Mouse (Mus musculus) layer of hippocampus, postnatal 25 days (tissue): ENCODE measurements around the gene Mettl21e. TPM values are rescaled to one million over a fixed set of nuclear protein-coding genes. Genes with fewer than 3 reads are reported as not detected.

ENCODE experiments used
- total RNA-seq, 2 experiments: library from RNA; stranded (reverse); gene quantifications; 2 replicates each; pipeline ENCODE4 v1.2.3; 2021

Gene Mettl21e
- total RNA-seq, 2 experiments from 2014 or later = not detected

Other genes with a start within 250 kb of the Mettl21e start
- gene Mettl21c, start 198.9 kb downstream of the Mettl21e start, total RNA-seq = under 1 TPM in 1 of 2 experiments, not detected in 1; 0.22 TPM
- gene Gm8251, start 157.0 kb downstream of the Mettl21e start, total RNA-seq = not detected
- 1 to 10 TPM; 7.3 to 9.9 TPM for gene Tex30, start 116.5 kb downstream of the Mettl21e start, total RNA-seq
- gene Kdelc1, start 100.2 kb downstream of the Mettl21e start, total RNA-seq = 1 to 10 TPM; 9.9 to 10.0 TPM
- gene Bivm, start 100.0 kb downstream of the Mettl21e start, total RNA-seq = 10 to 100 TPM; 34.1 to 40.1 TPM
- gene Ercc5, start 71.2 kb downstream of the Mettl21e start, total RNA-seq = 10 to 100 TPM; 19.6 to 20.7 TPM